Mouse (Mus musculus) left cerebral cortex, adult 18-20 months (tissue): ENCODE measurements around the gene Tomm22. TPM values are rescaled to one million over a fixed set of nuclear protein-coding genes. Genes with fewer than 3 reads are reported as not detected.
"Not testable (repeated sequence)": the region's sequence is repeated elsewhere in the genome, so short reads cannot be mapped to it uniquely, and the experiment has no call there.

Source experiments
- DNase-seq, 2 experiments: peaks; one replicate each; pipeline ENCODE4 v3.0.0; 2021 to 2022; ENCODE audit warnings: low spot score in 2 of 2, mixed read lengths in 1 of 2
- long read RNA-seq, 2 experiments: library from polyadenylated mRNA; stranded (forward); transcript quantifications; one replicate each; pipeline ENCODE4 v2.0.0; 2021
- total RNA-seq, 2 experiments: library from RNA; stranded (reverse); gene quantifications; 2 replicates each; pipeline ENCODE4 v1.2.3; 2021

Tomm22 gene
- 100 to 1,000 TPM; 102 to 108 TPM for total RNA-seq
- long read RNA-seq, experiment 1, transcript Tomm22-201 (4 exons, 1,569 nt): major isoform, 86 of 93 reads
- long read RNA-seq, experiment 1, partial matches to known transcripts: 2 of 93 reads
- long read RNA-seq, experiment 1, other reads (novel, unspliced or antisense): 2 of 93 reads
- long read RNA-seq, experiment 2, transcript Tomm22-201 (4 exons, 1,569 nt): major isoform, 70 of 75 reads
- long read RNA-seq, experiment 2, partial matches to known transcripts: 1 of 75 reads
- long read RNA-seq, experiment 2, other reads (novel, unspliced or antisense): 0 of 75 reads

- peak; percentile 87 to 93 for DNase-seq
These were observed at the start of gene Tomm22 for GRCm38 (mm10) chr15:79670249-79670971. Tomm22 (plus strand) TSS chr15:79670861.

- no peak for DNase-seq
These were observed 40.2 kb upstream of the Tomm22 start for GRCm38 (mm10) chr15:79630471-79630870.

GRCm38 (mm10) chr15:79641135-79641817 is 29.4 kb upstream of the Tomm22 start:
- peak; percentile 42 to 58 for DNase-seq

- no peak for DNase-seq
These were observed 25.2 kb upstream of the Tomm22 start for GRCm38 (mm10) chr15:79645483-79645882.

GRCm38 (mm10) chr15:79648130-79648529 is 22.5 kb upstream of the Tomm22 start:
- peak in 1 of 2 experiments; percentile 31 for DNase-seq

- peak in 1 of 2 experiments; percentile 37 for DNase-seq
These were observed 20.1 kb upstream of the Tomm22 start for GRCm38 (mm10) chr15:79650569-79650968.

- no peak for DNase-seq
These were observed 19.2 kb upstream of the Tomm22 start for GRCm38 (mm10) chr15:79651481-79651880.

GRCm38 (mm10) chr15:79656451-79656850 is 14.2 kb upstream of the Tomm22 start:
- peak; percentile 50 to 61 for DNase-seq

- DNase-seq: peak; percentile 87 to 91
These were observed 12.7 kb upstream of the Tomm22 start for GRCm38 (mm10) chr15:79657837-79658530.

- peak; percentile 94 to 96 for DNase-seq
These were observed 11.9 kb upstream of the Tomm22 start, which contains the start of the genes Fam227a and Cby1 for GRCm38 (mm10) chr15:79658531-79659375. Fam227a (minus strand) TSS chr15:79658956. Cby1 (plus strand) TSS chr15:79659199.

- DNase-seq: no peak
These were observed 8.8 kb upstream of the Tomm22 start for GRCm38 (mm10) chr15:79661852-79662251.

- DNase-seq: peak; percentile 68 to 70
These were observed 6.0 kb upstream of the Tomm22 start for GRCm38 (mm10) chr15:79664666-79665065.

GRCm38 (mm10) chr15:79669195-79669594 is 1.5 kb upstream of the Tomm22 start:
- DNase-seq: no peak

GRCm38 (mm10) chr15:79670972-79671299 is 275 bp downstream of the Tomm22 start:
- DNase-seq: no peak

GRCm38 (mm10) chr15:79671828-79672348 is 1.2 kb downstream of the Tomm22 start:
- not testable (repeated sequence) for DNase-seq

- DNase-seq: no peak
These were observed 7.3 kb downstream of the Tomm22 start for GRCm38 (mm10) chr15:79677936-79678335.

- DNase-seq: no peak
These were observed 11.3 kb downstream of the Tomm22 start for GRCm38 (mm10) chr15:79681973-79682372.

- no peak for DNase-seq
These were observed 12.5 kb downstream of the Tomm22 start for GRCm38 (mm10) chr15:79683146-79683545.

GRCm38 (mm10) chr15:79683707-79684465 is 13.2 kb downstream of the Tomm22 start:
- DNase-seq: peak; percentile 44 to 47
